Mouse (Mus musculus): ENCODE measurements at regions not wholly inside any gene's neighbourhood (a gene's known extent, or its start where the extent isn't known, plus 50 kb on each side); places are given as distances from the start of the nearest gene placed in this dataset.

DNA sequence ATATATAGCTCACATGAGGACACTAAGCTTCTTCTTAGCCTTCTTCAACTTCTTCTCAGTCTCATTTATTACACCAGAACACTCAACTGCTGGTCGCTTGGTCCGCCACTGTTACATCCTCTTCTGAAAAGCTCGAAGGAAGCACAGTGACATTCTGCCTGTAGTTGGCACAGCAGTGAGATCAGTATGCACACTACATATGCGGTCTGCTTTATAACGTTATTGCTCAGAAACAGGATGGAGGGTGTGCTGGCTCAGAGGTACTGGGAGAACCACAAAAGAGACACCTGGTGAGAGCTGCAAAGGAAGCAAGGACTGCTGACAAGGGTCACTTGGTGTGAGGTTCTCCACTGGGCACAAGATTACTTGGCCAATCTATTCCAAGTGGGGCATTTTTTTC is 179.5 kb downstream of the Ets1 start:
- DNase-seq (ENCODE audit: low spot score), result no peak

DNA sequence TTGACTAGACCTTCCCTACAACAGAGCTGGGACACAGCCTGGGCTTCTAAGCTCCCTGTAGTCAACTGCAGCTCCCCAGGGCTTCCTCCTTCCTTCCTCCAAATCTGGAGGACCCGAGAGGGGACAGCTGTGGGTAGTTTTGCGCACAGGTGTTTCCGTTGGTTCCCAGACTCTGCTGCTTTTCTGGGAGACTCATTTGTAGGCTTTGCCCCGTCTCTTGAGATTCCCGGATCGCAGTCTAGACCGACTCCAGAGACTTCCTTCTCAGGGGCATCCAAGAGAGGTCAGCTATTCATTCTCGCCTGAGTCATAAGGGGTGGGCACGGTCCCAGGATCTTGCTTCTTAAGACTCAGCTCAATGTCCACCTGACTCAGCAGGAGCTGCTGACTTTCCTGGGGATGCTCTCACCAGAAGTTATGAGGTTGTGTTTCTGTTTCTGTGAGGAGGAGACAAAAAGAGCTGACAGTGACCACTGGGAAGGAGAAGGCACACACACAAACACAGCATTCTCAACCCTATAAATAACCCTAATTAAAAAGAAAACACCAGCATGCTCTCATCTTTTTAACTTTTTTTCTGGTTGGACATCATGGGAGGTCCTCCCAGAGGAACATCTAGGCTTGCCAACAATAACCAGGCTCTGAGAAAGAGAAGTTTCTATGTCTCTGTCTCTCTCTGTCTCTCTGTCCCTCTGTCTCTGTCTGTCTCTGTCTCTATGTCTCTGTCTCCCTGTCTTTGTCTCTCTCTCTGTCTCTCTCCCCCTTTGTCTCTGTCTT is 180.8 kb downstream of the Ets1 start:
- DNase-seq (ENCODE audit: low spot score), result peak; percentile 18

DNA sequence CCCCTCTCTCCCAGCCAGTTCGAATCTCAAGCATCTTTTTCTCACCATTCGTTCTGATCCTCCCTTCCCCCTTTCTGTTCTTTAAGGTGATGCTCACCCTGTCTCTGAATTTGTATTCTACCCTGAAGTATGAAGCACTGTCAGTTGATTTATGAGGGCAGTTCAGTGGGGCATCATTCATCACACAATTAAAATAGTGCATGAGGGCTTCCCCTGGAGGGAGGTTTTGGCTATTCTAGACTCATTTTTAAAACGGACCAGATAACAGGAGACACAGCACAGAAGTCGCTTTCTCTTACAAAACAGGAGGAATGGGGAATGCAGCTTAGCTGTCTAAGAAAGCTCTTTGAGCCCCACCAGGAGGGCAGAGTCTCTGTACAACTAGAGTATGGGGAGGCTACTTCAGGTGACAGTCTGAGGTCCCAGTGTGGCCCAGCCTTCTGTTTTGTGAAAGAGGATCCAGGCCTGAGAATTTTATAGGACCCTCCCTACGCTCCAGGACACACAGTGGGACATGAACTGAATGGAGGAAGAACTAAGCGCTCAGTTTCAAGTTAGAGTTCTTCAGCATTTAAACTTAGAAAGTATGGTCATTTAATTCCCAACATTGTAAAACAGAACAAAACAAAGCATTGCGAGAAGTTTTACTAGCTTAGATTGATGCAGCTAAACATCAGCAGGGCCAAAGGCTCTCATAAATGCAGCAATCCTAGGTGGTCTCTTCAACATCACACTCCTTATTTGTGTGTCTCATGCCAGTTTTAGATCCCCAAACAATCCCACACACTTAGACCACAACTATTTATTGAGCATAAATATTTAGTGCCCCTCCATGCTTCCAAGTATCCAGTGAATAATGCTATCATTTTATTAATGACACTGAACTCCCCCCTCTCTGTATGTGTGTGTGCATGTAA is 181.7 kb downstream of the Ets1 start:
- DNase-seq (ENCODE audit: low spot score), result no peak

DNA sequence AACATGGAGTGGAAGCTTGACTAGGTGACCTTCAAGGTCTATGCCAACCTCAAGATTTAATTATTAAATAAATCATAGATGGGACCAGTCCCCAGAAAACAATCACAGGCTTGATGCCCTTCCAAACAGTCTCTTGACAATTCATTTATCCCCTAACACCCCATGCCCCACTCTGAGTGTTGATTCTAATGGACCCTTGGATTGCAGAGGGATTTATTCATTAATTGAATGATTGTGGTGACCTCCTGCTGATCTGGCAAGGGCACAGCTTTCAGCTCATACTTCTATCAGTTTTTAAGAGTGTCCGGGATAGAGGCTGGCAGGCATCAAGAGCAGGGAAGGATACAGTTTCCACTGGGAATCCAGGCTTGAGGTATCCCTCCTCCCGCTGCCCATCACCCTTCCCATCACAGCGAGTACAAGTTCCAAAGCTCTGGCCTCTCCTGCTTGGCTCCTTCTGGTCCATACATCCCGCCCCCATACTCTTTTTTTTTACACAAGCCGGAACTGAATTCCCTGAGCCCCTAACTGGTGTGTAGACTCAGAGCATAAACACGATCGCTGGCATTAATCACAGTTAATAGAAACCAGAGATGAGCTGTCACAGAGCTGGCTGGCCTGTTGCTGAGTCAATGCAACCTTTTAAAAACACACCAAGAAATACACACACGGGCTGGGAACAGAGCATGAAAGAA is 187.6 kb downstream of the Ets1 start:
- DNase-seq (ENCODE audit: low spot score), result no peak

DNA sequence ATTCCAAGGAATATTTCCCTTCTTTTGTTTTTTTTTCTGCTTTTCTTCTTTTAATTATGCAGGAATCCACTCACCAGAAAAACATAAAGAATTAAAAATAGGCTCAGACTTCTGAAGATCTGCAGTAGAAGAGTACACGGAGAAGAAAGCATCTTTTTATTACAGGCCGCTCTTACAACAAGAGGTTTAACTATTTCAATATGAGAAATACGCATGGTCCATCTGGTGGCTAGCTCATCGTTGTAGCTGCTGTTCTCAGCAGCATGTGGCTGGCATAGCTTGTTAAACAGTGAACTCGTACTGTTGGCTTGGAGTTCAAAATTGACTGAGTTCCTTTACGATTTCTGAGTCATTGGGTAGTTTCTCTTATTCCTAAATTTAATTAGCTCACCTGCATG is 188.1 kb downstream of the Ets1 start:
- DNase-seq (ENCODE audit: low spot score), result no peak

DNA sequence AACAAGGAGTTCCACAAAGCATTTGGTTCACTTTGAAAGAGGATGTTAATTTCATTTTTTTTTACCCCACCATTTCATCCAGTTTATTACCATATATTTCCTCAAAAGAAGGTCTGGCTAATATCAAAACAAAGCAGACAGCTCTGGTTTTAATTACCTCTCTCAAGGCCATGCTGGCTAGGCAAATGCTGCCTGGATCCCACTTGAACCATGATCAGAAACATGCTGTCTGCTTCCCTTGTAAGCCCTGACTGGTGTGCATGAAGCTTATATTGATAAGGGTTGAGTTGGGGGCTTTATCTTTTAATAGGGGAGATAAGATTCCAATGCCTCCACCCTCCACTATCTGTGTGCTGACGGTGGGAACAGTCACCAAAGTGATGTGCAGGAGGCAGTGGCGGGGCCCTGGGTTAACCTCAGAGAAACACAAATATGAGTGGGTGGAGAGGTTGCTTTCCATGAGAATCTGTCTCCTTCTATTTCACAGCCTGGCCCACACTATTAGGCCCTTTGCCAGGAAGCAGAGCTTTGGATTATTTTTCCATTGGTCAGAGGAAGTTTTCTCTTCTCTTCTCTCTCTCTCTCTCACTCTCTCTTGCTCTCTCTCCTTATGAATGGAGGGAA is 194.4 kb downstream of the Ets1 start:
- DNase-seq (ENCODE audit: low spot score), result peak; percentile 9

DNA sequence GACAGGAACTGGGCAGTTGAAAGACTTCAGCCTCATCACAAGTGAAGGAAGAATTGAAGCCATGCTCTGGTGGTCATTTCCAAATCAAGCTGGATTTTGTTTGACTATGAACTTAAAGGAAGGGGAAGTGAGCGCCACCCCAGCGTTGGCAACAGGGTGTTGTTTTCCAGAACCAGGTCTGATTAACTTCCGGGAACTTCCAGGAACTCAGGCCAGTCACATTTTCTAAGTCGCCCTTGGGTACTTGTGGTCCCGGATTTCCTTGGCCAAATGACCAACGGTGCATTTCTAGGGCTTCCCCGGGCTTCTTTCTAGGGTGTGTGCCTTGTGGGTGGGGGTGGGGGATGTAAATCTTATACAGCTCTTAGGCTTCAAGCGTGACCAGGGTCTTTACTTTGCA is 197.4 kb downstream of the Ets1 start:
- no peak for DNase-seq (ENCODE audit: low spot score)

DNA sequence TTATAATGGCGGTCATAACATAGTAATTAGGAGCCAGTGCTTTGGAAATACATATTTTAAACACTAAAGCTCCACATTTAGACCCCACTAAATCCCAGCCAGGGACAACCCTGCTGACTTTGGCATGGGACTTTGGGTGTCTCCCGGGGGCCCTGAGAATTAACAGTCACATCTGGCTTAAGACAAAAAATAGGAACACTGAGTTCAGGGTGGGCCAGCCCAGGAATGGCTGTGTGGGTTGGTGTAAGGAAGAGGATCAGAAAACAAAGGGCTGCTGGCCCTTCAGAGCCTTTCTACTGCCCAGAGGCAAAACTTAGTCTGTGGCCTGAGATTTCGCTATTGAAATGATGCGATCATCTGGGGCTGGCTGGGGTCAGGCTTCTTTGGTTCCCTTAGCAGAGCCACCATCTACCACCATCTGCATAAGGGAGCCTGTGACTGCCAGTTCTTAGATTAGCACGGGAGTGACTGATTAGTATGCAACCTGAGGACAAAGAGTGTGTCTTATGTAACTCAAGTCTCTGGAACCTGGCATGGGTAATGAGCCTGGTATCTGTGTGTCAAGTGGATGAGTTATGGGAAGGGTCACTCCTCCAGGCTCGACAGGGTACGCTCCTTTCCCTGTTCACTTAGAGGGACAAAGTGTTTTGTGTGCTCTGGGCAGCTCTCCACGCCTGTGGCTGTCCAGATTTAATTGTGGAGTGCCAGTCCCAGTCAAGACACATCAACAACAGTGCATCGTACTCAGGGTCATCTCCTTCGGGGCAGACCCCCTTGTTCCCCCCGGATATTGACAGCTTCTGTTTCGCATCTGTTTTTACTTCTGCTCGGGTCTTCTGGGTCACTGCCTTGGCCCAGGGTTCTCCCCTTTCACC is 199.0 kb downstream of the Ets1 start:
- DNase-seq (ENCODE audit: low spot score), result no peak

DNA sequence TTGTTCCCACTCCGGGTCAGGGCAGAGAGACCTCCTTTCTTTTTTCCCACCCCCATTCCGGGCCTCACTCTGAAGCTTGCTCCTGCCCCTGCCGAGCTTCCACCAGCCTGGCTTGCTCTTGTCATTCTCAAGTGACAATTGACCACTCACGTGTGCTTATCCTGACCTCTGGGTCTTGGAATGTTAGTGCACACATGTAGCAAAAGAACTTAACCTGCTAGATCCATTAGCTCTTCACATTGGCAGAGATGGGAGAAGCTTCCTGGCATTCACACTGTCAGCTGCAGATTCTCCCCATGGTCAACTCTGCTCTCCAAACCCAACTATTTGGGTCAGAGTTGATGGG is 199.6 kb downstream of the Ets1 start:
- no peak for DNase-seq (ENCODE audit: low spot score)

DNA sequence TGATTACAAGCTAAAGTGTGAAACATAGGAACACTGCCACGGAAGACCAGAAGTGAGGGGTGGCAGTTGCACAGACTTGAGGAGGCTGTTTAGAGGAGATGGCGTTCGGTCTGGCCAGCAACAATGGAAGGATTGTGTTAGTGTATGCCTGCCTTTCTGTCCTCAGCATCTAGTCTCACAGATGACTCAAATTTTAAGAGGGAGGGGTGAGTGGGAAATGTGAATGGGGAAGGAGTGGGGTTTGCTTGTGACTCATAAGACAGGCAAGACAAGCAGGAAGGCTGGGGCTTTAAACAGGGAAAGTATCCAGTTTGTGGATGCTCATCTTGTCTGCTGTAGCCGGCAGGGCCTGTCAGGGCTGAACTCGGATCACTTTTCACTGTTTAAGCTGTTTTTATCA is 200.3 kb downstream of the Ets1 start:
- no peak for DNase-seq (ENCODE audit: low spot score)

DNA sequence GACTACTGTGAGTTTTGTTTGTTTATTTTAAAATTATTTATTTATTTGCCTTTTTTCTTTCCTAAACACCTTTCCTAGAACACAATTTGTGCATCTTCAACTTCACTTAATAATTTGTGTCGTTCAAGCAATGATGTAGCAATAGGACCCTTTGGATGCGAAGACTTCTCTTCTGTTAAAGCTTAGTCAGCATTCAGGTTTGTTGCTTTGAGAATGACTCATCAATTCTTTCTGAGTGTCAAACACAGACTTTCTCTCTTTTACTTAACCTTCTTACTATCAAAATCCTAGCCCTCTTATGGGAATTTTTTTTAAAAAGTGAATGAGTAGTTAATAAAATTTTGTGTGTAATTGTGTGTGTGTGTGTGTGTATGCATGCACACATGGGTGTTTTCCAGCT is 211.3 kb downstream of the Ets1 start:
- DNase-seq (ENCODE audit: low spot score), result no peak

DNA sequence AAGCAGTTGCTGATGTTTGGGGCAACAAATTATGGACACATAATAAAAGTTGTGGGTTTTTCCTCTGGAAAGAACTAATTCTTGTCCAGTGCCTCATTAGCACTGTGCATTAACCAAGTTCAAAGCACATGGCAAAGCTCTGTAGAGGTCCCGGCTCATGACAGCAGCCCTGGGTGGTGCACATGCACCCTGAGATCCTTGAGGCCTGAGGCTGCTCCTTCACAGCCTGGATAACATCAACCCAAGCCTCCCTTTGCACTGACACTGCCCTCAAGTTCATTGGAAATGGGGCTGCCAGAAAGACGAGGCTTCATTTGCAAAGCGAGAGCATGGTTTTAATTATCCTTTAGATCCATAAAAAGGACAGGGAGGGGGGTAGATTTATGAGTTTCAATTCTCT is 216.3 kb downstream of the Ets1 start:
- DNase-seq (ENCODE audit: low spot score), result no peak

DNA sequence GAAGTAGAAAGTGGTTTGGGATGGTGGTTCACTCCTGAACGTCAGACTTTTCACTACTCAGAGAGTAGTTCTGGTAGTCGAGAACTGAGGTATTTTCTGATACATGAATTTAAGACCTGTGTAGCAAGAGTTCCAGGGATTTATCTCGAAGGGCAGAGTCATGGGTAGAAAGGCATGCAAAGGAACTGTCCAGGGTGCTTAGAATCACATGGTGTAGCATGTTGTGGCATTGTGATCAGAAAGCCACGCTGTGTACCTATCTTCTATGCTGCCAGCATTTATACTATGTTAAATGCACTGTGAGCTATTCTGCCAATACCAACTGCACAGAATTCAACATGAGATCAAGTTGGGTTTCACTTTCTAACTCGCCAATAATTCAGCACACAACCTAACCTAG is 227.3 kb downstream of the Ets1 start:
- no peak for DNase-seq (ENCODE audit: low spot score)

DNA sequence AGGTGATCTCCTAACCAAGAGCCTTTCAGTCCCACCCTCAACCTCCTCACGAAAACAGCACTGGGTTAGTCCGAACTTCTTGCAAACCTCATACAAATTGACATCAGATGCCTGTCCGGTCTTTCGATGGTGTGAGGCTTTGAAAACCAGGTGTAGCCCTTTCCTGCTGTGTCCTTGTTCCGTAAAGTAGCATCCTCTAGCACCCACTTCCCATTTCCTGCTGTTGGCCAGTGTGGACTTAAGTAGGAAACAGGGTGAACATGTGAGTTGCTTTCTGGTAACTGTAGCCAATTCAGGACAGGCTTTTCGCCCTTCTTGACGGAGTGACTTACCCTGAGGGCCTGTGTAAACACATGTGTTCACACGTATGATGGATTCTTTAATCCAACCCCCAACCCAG is 232.9 kb downstream of the Ets1 start:
- no peak for DNase-seq (ENCODE audit: low spot score)

DNA sequence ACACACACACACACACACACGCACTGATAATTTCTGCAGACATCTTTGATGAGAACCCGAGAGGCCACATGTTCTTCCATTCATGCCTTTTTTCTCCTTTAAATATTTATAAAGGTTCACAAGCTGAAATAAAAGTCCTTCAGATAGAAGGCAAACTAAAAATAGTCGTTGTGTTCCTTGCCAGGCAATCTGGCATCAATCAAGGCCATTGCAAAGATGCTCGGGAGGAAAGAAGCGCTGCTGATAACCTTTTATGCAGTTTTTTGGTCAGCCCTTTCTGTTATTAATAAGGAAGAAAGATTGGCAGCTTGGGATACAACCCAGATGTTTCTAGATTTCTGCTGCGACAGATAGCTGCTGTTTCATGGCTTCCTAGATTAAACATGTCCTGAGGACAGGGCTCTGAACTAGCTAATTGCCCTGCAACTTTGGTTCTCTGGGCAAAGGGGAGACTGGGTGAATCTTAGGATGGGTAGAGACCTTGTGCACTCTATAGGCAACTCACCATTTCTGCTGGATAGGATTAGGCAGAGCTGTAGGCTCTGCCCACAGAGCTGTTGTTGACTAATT is 238.4 kb downstream of the Ets1 start:
- no peak for DNase-seq (ENCODE audit: low spot score)

DNA sequence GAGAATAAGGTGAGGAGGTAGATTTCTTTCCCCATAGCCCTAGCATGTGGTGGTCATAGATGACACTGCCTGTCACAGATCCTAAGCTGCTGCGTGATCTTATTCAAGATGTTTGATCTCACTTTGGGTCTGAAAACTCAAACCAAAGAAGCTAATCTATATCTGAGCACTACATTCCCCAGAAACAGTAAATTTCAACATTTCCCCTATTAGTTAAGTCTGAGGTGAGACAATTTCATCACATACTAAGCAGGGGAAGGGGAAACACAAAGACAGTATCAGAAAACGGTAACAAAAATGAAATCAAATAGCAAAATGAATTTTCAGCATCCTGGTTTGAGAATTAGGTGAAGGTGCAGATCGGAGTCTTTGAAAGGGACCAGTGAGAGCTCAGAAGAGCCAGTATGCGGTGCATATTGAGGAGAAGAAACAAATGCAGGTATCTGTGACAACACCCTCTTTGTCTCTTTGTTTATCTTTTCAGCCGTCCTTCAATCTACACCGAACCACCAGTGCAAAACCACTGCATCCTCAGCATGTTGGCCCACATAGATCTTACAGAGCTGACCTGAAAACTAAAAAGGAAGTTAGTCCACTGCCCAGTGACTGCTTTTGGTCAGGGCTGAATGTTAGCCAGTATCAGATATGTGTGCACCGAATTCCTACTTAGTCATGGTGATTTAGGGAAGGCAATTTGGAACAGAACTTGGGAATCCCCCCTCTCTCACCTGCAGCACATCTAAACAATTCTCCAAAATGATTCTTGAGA is 247.0 kb downstream of the Ets1 start:
- no peak for DNase-seq (ENCODE audit: low spot score)

DNA sequence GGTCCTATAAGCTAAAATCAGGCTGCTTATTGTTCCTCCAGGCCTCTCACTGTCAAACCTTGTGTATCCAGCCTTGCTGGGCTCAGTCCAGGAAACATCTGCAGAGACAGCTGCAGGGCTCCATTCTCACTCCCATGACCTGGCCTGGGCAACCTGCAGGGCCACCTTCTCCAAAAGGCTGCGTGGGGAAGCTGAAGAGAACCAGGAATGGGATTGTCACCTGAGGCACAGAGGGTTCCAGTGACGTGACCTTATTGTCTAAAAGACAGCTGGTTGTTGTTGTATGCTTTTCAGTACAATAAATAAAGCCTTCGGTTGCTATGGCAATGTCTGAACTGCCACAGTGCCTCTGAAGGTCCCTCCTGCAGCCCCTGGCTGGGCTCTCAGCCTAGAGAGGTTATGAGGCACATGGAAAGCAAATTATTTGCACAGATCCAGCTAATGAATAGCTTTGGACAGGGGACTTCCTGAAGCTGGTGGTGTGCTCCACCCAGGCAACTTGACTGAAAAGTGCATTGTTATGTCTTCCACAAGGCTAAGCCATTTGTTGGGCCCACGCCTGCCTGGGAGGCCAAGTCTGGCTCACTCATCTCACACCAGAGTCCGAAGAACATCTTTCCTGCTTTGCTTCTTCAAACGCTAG is 250.1 kb downstream of the Ets1 start:
- DNase-seq (ENCODE audit: low spot score), result no peak

DNA sequence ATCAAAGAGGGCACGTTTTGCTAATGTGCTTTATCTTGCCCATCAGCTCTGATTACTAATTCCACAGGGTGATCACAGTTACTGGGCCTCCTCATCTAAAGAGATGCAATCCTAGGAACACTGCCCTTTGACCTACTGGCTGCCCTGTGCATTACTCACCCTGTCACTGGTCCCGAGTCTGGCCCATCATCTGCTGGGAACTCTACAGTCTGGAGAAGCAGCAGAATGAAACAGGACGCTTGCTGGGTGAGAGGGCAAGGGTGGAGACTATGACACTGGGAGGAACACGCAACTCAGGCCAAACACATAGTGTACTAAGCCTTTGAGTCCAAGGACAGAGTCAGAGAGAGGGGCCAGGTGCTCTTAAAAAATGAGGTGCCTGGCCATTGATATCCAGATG is 263.8 kb downstream of the Ets1 start:
- DNase-seq (ENCODE audit: low spot score), result no peak

DNA sequence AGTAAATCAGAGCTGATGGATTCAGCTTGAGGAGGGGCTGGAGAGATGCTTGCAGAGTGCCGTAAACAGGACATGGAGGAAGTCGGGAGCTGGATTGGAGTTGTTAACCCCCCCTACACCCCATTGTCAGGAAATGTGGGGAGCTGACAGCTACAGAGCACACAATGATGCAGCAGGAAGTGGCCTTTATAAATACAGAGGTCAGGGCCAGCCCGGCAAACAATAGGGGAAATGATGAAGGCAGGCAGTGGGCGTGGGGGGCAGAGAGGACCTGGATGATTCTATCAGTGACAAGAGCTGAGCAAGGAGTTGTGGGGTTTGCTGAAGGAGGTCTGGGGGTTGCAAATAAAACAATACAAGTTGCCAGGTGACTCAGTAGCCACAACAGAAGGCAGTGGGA is 265.3 kb downstream of the Ets1 start:
- DNase-seq (ENCODE audit: low spot score), result no peak

Measured in urinary bladder, postnatal 14 days (tissue).